Mouse (Mus musculus): ENCODE measurements around the gene Acads.
"Not testable (repeated sequence)": the region's sequence is repeated elsewhere in the genome, so short reads cannot be mapped to it uniquely, and the experiment has no call there.

Gene Acads

DNA sequence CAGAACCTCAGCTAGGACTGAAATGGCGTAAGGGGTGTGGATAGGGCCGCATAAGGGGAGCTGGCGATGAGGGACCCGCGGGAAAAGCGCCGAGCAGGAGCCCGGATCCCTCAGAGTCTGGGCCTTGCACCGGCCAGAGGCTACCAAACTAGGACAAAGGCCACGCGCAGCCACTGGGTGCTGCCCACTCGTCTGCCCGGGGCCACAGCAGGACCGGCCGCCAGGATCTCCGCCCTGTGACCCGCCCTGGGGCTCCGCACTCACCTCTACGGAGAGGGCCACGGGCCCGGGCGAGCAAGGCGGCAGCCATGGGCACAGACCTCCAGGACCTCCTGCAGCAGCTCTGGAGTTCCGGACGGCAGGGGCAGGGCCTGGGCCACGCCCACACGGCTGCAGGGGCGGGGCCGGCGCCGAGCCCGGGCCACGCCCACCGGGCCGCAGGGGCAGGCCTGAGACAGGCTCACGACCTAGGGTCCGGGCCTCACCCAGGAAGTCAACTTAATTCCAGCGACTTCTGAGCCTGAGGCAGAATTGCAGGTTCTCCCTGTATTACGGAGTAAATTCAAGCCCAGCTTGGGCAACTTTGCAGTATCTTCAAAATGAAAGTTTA lies at the start of gene Acads:
TSS of gene Acads (minus strand) at position 386 of the 610 bp plus-strand sequence.
- DNase-seq (ENCODE audit: extremely low read depth, insufficient read length, low spot score) = peak; percentile 94

GRCm38 (mm10) chr5:115167396-115167795 lies 48.2 kb upstream of the Acads start:
- DNase-seq (ENCODE audit: extremely low read depth, insufficient read length, low spot score) = no peak

DNA sequence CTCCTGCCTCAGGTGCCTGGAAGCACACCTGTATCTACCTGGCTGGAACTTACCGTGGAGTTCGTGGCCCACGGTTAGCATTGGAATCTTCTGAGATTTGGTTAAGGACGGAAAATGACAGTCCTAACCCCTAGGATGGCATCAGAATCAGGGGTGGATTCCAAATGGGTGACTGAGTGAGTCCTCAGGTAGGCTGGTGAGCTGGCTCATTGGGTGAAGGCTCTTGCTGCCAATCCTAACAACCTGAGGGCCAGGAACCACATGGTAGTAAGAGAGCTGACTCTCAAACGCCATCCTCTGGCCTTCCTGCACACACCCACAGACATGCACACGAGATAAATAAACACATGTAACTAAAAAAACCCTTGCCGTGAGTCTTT lies 47.7 kb upstream of the Acads start:
- no peak for DNase-seq (ENCODE audit: extremely low read depth, insufficient read length, low spot score)

DNA sequence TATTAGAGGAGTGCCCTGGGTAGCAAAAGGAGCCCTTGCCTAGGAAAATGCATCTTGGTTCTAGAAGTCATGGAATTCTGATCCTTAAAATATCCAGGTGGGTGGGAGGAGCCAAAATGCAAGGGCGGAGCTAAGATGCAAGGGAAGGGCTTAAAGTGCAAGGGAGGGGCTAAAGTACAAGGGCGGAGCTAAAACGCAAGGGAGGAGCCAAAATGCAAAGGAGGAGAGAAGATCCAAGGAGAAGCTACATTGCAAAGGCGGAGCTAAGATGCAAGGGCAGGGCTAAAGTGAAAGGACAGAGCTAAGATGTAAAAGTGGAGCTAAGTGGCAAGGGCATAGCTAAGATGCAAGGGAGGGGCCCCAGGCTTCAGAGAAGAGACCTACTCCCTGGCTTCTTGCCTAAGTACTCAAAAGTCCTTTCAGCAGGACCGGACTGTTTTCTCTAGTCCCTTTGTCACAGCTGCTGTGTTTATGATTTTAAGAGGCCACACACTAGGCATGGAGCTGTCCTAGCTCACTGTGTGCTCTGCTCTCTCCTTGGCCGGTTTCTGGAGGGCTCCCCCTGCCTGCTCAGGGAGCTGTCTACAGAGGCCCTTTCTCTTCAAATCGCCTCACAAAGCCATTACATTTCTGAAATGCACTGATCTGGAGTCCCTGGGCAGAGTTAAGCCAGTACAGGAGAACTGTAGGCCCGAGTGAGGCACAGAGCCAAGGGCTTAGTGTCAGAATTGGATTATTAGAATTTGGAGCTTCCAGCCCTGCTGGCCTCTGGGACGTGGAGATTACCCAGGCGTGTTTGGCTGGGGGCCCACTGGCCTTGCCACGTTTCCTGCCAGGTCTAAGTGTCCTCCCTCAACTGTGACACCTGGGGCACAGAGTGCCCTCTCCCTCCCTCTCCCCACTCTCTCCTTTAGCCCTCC lies 47.0 kb upstream of the Acads start:
- no peak for DNase-seq (ENCODE audit: extremely low read depth, insufficient read length, low spot score)

DNA sequence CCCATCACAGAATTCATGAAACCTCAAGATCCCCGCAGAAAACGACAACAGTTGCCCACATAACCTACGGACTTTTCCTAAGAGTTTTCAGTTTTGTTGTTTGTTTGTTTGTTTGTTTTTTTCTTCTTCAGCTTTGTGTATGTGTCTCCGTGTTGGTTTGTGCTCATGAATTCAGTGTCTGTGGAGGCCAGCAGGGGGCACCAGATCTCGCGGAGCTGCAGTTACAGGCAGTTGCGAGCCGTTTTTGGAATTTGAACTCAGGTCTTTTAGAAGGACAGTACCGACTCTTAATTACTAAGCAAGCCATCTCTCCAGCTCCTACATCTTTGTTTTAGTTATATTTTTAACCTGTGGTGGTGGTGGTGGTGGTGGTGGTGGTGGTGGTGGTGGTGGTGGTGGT lies 46.2 kb upstream of the Acads start:
- no peak for DNase-seq (ENCODE audit: extremely low read depth, insufficient read length, low spot score)

GRCm38 (mm10) chr5:115164446-115164845 lies 45.3 kb upstream of the Acads start:
- DNase-seq (ENCODE audit: extremely low read depth, insufficient read length, low spot score) = not testable (repeated sequence)

DNA sequence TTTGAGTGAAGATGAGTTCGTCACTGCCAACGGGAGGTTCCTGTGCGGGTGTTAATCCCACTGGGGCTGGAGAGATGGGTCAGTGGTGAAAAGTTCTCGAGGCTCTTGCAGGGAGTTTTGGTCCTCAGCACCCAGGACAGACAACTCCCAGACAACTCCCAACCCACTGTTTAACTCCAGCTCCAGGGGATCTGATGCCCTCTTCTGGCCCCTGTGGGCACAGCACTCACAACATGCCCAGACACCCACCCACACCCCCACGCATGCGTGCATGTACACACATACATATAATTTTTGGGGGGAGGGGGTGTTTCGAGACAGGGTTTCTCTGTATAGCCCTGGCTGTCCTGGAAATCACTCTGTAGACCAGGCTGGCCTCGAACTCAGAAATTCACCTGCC lies 44.4 kb upstream of the Acads start:
- peak; percentile 39 for DNase-seq (ENCODE audit: extremely low read depth, insufficient read length, low spot score)

GRCm38 (mm10) chr5:115161940-115162279 lies 42.8 kb upstream of the Acads start:
- not testable (repeated sequence) for DNase-seq (ENCODE audit: extremely low read depth, insufficient read length, low spot score)

GRCm38 (mm10) chr5:115161064-115161939 lies 42.2 kb upstream of the Acads start:
- DNase-seq (ENCODE audit: extremely low read depth, insufficient read length, low spot score) = no peak

DNA sequence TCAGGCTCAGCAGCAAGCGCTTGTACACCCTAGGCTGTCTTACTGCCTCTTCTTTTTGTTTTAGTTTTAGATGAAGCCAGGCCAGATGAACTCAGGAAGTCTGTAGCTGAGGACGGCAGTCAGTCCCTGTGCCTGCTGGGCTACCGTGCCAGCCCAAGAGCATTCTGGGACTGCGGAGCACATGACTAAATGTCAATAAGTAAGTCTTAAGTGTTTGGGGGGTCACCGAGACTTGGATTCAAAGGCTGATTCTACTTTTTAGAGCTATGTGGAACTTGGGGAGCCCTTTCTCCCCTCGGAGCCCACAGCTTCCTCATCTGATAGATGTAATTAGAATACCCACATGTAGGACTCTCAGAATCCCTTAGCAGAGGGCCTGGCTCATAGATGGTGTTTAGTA lies 41.5 kb upstream of the Acads start:
- no peak for DNase-seq (ENCODE audit: extremely low read depth, insufficient read length, low spot score)

- no peak for DNase-seq (ENCODE audit: extremely low read depth, insufficient read length, low spot score)
These were observed 40.0 kb upstream of the Acads start for GRCm38 (mm10) chr5:115159165-115159564.

- DNase-seq (ENCODE audit: extremely low read depth, insufficient read length, low spot score) = peak; percentile 97
These were observed 39.2 kb upstream of the Acads start, which contains the start of gene Mlec for GRCm38 (mm10) chr5:115158040-115158983. Mlec (minus strand) TSS chr5:115158179.

DNA sequence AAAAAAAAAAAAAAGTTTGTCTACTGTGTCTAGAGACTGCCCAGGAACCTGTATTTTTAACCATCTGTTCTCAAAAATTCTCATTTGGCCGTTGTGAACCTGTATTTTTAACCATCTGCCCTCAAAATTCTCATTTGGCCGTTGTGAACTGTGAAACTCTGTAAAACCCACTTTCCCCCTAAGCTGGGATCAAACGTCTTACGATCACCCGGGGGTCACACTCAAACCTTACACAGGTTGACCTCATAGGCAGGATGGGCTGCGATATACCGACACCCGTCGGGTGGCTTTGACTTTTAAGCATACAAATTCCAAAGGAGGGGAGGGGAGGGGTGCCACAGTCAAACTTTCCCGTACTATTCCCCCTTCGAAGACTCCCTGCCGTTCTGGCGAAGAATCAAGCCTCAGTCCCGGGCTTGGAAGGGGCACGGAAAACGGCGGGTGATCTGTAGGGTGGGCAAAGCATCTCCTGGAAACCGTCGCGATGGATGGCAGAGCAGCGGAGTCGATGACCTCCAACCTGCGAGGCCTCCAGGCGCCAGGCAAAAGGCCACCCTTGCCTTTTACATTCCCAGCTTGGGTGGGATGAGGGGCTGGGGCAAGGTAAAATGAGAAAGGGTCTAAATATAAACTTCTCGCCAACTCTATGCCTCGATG lies 37.9 kb upstream of the Acads start:
- peak; percentile 53 for DNase-seq (ENCODE audit: extremely low read depth, insufficient read length, low spot score)

GRCm38 (mm10) chr5:115156401-115156800 lies 37.3 kb upstream of the Acads start:
- no peak for DNase-seq (ENCODE audit: extremely low read depth, insufficient read length, low spot score)

DNA sequence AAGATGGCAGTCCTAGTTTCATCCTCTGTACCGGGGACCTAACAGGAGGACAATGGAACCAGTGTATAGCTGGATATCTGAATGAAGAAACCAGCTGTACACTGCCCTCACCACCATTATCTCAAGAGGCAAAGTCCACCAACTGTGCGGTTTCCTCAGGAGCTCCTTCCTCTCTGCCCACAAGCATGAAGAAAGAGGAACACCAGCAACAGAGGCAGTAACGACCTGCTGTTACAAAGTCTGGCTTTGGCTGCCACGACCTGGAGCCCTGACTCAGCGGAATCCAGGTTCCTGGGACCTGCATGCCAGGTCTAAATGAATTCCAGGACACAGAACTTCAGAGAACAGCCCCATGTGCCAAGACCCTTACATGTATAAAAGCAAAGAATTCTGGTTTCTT lies 36.7 kb upstream of the Acads start:
- DNase-seq (ENCODE audit: extremely low read depth, insufficient read length, low spot score) = no peak

- no peak for DNase-seq (ENCODE audit: extremely low read depth, insufficient read length, low spot score)
These were observed 36.0 kb upstream of the Acads start for GRCm38 (mm10) chr5:115155156-115155631.

DNA sequence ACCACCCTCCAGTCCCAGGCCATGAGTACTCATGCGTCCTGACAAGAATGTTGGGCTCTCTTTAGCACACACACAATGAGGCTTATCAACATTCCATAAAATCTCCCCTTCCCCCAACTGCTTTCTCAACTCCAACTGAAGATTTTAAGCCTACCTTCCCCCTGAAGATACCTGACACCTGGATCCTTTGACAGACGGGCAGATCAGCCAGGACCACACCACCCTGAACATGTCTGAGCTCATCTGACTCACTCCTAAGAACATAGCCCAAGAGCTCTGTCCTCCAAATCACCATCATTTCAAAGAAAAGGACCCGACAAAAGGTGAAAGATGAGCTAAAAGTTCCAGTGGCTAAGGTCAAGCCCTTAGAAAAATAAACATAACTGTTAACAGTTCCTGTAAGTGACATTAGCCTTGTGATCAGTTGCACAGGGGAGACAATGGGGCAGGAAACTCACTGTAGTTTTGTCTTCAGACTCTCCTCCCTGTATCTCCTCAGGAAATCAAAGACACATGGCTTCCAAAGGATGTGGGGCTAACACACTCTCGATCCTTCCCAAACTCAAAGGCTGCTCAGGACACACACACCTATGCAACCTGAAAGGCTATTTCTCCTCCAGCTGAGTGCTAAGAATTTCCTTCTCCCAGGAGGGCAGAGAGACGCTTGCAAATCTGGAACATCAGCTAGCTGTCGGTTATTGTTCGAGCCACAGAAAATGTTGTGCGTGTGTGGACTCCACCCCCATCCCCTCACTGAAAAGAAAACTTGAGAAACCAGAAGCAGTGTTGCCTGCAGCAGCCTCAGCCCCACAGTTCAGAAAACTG lies 33.2 kb upstream of the Acads start:
- DNase-seq (ENCODE audit: extremely low read depth, insufficient read length, low spot score) = no peak

DNA sequence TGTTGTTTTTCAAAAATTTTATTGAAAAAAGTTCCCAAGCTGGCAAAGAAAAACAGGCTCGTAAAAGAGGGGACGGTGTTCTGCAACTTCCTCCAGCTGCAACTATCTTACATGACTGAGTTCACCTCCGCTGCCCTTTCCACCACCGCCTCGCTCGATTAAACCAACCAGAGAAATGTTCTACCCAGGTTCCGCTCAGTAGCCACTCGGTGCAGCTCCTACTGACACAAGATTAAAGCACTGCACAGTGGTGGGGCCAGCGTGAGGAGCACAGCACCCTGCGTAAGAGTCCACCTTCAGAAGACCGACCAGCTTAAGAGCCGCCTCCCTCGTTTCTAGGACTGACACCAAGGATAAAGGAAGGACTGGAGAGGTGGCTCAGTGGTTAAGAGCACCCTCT lies 32.3 kb upstream of the Acads start:
- DNase-seq (ENCODE audit: extremely low read depth, insufficient read length, low spot score) = no peak

DNA sequence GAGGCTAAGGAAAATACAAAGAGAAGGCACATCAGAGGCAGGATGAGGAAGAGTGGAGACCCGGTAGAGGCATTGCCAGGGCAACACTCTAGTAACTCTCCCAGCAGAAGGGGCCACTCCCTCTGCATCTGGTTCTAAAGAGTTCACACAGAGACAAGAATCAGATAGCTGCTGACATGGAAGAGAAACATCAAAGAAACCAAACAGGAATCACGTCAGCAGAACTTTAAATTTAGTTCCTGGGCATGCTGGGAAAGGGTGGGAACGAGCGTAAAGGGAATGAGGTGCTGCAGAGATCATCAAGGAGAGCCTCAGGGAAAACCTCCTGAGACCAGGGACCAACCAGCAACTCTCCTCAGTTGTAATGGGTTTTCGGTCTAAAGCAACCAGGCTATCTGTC lies 31.8 kb upstream of the Acads start:
- DNase-seq (ENCODE audit: extremely low read depth, insufficient read length, low spot score) = no peak

Data from 3134 (cell line).